Mouse (Mus musculus) lung, adult 2 months (tissue): ENCODE data around the gene Ccdc34. TPM values are rescaled to one million over a fixed set of nuclear protein-coding genes. Genes with fewer than 3 reads are reported as not detected.

ENCODE experiments used
- DNase-seq: peaks from one replicate; pipeline ENCODE4 v3.0.0; 2022
- H3K4me1 ChIP-seq: fragments of 200-500 bp; 2 replicates; pipeline ENCODE4 v1.6.1; 2011; ENCODE audit warnings: low read length; ENCODE audit not compliant: control insufficient read depth, insufficient read depth
- H3K4me3 ChIP-seq: fragments of 200-500 bp; replicated peaks from 2 replicates; pipeline ENCODE3; 2011; ENCODE audit warnings: low read depth, mild to moderate bottlenecking, control low read depth, low read length; ENCODE audit errors: extremely low read depth
- CTCF ChIP-seq: fragments of 200-500 bp; IDR thresholded peaks from 2 replicates; pipeline ENCODE4 v1.5.1; 2011; ENCODE audit warnings: mild to moderate bottlenecking, low read length, control low read depth; ENCODE audit not compliant: insufficient read depth
- POLR2A ChIP-seq: fragments of 200-500 bp; IDR thresholded peaks from 2 replicates; pipeline ENCODE4 v1.6.1; 2011; ENCODE audit warnings: low read depth, mild to moderate bottlenecking, control low read depth, low read length, borderline replicate concordance; ENCODE audit errors: extremely low read depth
- WGBS: fragments of 180-500 bp; shearing (Covaris S2); methylation state at CpG from one replicate; pipeline ENCODE4 v1.1.7; 2018; 5-methylcytosine and 5-hydroxymethylcytosine counted together
- polyA plus RNA-seq: library from polyadenylated mRNA; depleted of rRNA; stranded (reverse); fragments of >200 nt; gene quantifications from 2 replicates; pipeline ENCODE4 v1.2.3, GENCODE M21; 2012; rRNA removed

The Ccdc34 gene
- polyA plus RNA-seq, 1 experiment: 3.9 TPM

GRCm38 (mm10) chr2:110222793-110223192 lies 205.2 kb downstream of the Ccdc34 start:
- TF ChIP-seq POLR2A (no peak), CTCF (no peak)
- 39% methylated on average over 2 of the region's 2 CpGs for WGBS
- DNase-seq: no peak
- H3K4me3 ChIP-seq: no peak overlapping the region
- no peaks in the 10 kb centered on the region for H3K4me1 ChIP-seq

Other genes starting within 250 kb of the Ccdc34 start
- 6.3 and 12.5 TPM in 2 replicates for gene Lin7c, start 127.0 kb upstream of the Ccdc34 start, polyA plus RNA-seq
- gene Lgr4, start 100.2 kb upstream of the Ccdc34 start, polyA plus RNA-seq: 5.1 and 6.6 TPM in 2 replicates